Mouse (Mus musculus): ENCODE data around the gene Il12a. TPM values are rescaled to one million over a fixed set of nuclear protein-coding genes. Genes with fewer than 3 reads are reported as not detected.

Il12a gene
- polyA plus RNA-seq, 1 experiment from 2014 or later: not detected

DNA sequence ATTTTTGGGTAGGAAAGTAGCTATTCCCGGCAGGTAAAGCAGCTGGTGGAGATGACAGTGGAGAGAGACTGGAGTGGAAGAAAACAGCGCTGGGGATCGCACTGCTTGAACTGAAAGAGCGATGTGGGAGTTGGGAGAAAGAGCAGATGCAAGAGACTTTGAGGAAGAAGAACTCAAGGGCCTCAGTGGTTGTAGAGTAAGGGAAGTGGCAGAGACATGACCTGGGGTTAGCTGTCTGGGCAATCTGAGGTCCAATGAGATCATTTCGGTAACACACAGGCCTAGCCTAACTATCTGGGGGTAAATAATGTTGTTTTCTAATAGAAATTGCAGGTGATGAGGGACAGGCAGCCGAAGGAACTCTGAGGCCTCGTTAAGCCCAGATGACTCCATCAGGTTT lies 24.1 kb upstream of the Il12a start:
- Histone ChIP-seq H3K27ac (replicated peaks) (no peak overlapping the region), H3K4me2 (no peak overlapping the region)

DNA sequence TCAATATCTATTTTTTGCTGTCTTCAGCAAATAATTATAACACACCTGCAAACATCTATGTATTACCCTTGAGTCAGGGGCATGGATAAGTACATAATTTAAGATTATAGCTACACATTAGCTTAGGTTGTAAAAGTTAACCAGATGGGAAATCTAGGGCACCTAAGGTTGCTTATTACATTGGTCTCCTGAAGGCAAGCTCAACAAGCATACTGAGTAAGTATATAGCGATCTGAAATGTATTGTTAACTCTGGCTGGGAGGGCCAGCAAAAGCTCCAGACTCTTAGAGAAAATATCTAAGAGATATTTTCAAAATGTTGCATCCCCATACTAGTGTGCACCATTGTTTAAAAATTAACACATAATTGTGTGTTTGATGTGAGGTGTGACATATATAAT lies 22.6 kb upstream of the Il12a start:
- Histone ChIP-seq H3K9me3 (no peaks in the 10 kb centered on the region), H3K27me3 (replicated peaks) (no peaks in the 10 kb centered on the region), H3K4me1 (no peaks in the 10 kb centered on the region), H3K4me2 (no peak overlapping the region), H3K9ac (no peak overlapping the region), H3K36me3 (no peaks in the 10 kb centered on the region), H3K4me3 (no peak overlapping the region), H3K27ac (replicated peaks) (no peak overlapping the region)
- 91% methylated on average over 1 of the region's 1 CpGs for WGBS
- ATAC-seq (ENCODE audit: extremely low read depth, insufficient number of reproducible peaks, low FRiP score, low TSS enrichment): no peak

More for the DNA sequence above, 24.1 kb upstream of the Il12a start:
- 84% methylated on average over 7 of the region's 7 CpGs for WGBS
- H3K4me1 ChIP-seq: no peaks in the 10 kb centered on the region
- H3K4me3 ChIP-seq: no peak overlapping the region
- H3K27me3 ChIP-seq (replicated peaks): no peaks in the 10 kb centered on the region
- ATAC-seq (ENCODE audit: extremely low read depth, insufficient number of reproducible peaks, low FRiP score, low TSS enrichment): no peak
- H3K9me3 ChIP-seq: no peaks in the 10 kb centered on the region
- H3K36me3 ChIP-seq: no peaks in the 10 kb centered on the region
- no peak overlapping the region for H3K9ac ChIP-seq

DNA sequence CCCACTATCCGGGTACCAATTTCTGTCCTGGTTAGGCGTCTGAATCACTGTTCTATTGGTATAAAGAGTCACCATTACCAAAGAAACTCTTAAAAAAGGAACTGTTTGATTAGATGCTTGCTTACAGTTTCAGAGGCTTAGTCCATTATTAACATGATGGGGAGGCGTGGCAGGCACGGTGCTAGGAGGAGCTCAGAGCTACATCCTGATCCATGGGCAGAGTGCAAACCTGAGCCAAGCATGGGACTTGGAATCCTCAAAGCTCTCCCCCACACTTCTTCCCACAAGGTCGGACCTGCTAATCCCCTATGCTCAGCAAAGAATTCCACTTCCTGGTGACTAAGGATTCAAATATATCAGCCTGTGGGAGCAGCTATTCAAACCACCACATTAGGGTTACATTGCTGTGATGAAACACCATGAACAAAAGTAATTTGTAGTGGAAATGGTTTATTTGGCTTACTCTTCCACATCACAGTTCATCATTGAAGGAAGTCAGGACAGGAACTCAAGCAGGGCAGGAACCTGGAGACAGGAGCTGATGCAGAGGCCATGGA lies 20.9 kb upstream of the Il12a start:
- Histone ChIP-seq H3K27ac (replicated peaks) (no peak overlapping the region), H3K4me2 (no peak overlapping the region), H3K36me3 (no peaks in the 10 kb centered on the region), H3K9me3 (peaks cover 5% of the 10 kb centered on the region; the same call in 1 of the 2 replicates), H3K4me3 (no peak overlapping the region), H3K9ac (no peak overlapping the region), H3K4me1 (no peaks in the 10 kb centered on the region), H3K27me3 (replicated peaks) (no peaks in the 10 kb centered on the region)
- ATAC-seq (ENCODE audit: extremely low read depth, insufficient number of reproducible peaks, low FRiP score, low TSS enrichment): no peak
- WGBS: 73% methylated on average over 5 of the region's 5 CpGs

DNA sequence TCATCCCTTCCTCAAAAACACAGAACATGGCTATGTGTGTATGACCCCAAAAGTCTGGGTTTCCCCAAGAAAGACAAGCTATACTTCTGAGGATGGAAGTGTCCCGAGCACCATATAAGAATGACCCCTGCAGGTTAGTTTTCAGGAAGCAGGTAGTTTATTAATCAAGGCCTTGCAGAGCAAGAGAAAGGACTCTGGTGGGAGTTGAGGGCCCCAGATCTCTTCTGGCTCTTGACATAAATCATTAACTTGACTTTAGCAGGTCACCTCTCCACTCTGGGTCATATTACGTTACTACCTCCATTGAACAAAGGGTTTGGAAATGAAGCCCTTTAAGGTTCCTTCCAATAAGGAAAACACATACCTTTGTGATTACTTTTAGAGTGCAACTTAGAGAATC lies 15.7 kb upstream of the Il12a start:
- Histone ChIP-seq H3K9me3 (peaks cover 5% of the 10 kb centered on the region; the same call in 1 of the 2 replicates), H3K4me2 (no peak overlapping the region), H3K27ac (replicated peaks) (no peak overlapping the region), H3K36me3 (no peaks in the 10 kb centered on the region), H3K9ac (no peak overlapping the region), H3K4me1 (peaks cover 16% of the 10 kb centered on the region), H3K27me3 (replicated peaks) (no peaks in the 10 kb centered on the region), H3K4me3 (no peak overlapping the region)
- no peak for ATAC-seq (ENCODE audit: extremely low read depth, insufficient number of reproducible peaks, low FRiP score, low TSS enrichment)
- WGBS: 72% methylated on average over 2 of the region's 2 CpGs

DNA sequence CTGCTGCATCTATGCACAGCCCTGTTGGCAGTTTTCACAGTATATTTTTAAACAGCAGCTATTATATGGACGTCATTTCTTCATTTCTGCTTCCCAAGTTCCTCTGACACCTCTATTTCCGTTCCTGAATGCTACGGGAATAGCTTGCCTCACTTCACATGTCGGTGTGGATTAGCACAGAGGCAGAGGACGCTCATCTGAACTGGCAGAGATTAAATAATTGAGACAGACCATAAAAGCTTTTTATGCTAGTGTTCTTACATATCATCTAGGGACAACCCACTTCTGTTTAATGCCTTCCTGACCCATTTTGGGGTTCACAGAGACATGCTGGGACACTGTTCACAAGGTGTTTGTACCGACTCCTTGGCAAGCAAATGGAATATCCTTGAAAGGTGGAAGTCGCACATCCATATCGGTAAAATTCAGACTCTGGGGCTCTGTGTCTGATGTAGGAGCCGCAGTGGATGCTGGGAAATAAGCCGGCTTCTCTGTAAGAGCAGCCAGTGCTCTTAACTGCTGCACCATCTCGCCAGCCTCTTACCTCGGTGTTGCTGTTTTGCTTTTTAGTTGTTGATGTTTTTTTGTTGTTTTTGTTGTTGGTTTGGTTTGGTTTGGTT lies 15.1 kb upstream of the Il12a start:
- Histone ChIP-seq H3K9me3 (peaks cover 5% of the 10 kb centered on the region; the same call in 1 of the 2 replicates), H3K4me1 (peaks cover 16% of the 10 kb centered on the region), H3K4me2 (no peak overlapping the region), H3K9ac (no peak overlapping the region), H3K27me3 (replicated peaks) (no peaks in the 10 kb centered on the region), H3K36me3 (no peaks in the 10 kb centered on the region), H3K4me3 (no peak overlapping the region), H3K27ac (replicated peaks) (no peak overlapping the region)
- no peak for ATAC-seq (ENCODE audit: extremely low read depth, insufficient number of reproducible peaks, low FRiP score, low TSS enrichment)
- WGBS: 77% methylated on average over 12 of the region's 12 CpGs

DNA sequence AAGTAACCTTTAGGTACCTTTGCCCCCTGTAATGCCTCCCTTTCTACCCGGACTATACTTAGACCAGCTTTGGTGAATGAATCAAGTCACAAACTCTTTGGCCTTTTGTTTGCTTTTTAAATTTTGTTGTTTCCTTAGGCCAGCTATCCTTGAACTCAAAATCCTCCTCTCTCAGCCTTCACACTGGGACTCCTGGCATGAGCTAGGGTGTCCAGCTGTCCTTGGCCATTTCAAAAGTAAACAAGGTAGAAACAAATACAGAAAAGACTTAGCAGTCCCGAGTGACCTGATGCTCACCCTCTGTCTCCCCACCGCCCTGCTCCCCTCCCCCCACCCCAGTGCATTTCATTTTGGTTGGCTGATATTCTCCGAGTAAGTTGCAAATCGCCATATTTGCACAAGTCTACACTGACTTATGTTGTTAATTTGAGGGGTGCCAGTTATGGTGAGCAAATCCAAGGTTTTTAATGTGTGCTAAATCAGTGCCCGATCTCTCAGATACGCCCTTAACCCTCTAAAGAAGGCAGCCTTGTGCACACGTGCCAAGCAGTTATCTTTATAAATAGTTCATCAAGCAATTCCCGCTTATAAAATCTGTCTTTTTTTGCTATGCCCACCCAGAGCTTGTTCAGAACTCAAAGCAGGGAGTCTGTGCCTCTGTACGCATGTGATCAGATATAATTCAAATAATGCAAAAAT lies 14.3 kb upstream of the Il12a start:
- Histone ChIP-seq H3K4me2 (peak overlapping the region; percentile 78), H3K9me3 (peaks cover 5% of the 10 kb centered on the region; the same call in 1 of the 2 replicates), H3K4me1 (peaks cover 16% of the 10 kb centered on the region), H3K36me3 (no peaks in the 10 kb centered on the region), H3K9ac (no peak overlapping the region), H3K27ac (replicated peaks) (0 out of 2 replicates have a peak overlapping the region, but pooled peaks have one; percentile 66), H3K27me3 (replicated peaks) (no peaks in the 10 kb centered on the region), H3K4me3 (peak overlapping the region; percentile 48)
- WGBS: 63% methylated on average over 10 of the region's 10 CpGs
- no peak for ATAC-seq (ENCODE audit: extremely low read depth, insufficient number of reproducible peaks, low FRiP score, low TSS enrichment)

DNA sequence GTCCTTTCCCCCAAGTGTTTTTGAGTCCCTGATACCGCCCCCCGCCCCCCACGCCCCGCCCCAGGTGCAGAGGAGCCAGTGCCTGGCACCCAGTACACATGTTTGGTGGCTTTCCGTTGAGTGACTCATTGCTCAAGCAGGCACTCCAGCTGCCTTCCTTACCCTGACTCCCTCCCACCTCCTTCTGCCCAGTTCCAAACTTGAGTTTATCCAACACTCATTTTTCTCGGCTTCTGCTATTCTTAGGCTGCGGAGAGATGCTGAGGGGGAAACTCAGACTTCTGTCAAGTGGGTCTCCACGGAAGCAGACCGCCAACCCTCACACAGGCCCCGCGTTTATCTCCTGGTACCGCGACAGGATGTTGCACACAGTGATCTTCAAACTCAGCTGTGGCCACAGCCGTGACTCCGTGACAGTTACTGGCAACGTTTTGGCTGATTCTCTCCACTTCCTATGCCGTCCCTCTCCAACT lies 13.6 kb upstream of the Il12a start:
- Histone ChIP-seq H3K9me3 (peaks cover 5% of the 10 kb centered on the region; the same call in 1 of the 2 replicates), H3K36me3 (no peaks in the 10 kb centered on the region), H3K27ac (replicated peaks) (peak overlapping the region; percentile 66), H3K27me3 (replicated peaks) (no peaks in the 10 kb centered on the region), H3K4me2 (peak overlapping the region; percentile 78), H3K4me3 (peak overlapping the region; percentile 48), H3K9ac (peak overlapping the region; percentile 73), H3K4me1 (peaks cover 16% of the 10 kb centered on the region)
- 8% methylated on average over 17 of the region's 17 CpGs for WGBS
- ATAC-seq (ENCODE audit: extremely low read depth, insufficient number of reproducible peaks, low FRiP score, low TSS enrichment): no peak

DNA sequence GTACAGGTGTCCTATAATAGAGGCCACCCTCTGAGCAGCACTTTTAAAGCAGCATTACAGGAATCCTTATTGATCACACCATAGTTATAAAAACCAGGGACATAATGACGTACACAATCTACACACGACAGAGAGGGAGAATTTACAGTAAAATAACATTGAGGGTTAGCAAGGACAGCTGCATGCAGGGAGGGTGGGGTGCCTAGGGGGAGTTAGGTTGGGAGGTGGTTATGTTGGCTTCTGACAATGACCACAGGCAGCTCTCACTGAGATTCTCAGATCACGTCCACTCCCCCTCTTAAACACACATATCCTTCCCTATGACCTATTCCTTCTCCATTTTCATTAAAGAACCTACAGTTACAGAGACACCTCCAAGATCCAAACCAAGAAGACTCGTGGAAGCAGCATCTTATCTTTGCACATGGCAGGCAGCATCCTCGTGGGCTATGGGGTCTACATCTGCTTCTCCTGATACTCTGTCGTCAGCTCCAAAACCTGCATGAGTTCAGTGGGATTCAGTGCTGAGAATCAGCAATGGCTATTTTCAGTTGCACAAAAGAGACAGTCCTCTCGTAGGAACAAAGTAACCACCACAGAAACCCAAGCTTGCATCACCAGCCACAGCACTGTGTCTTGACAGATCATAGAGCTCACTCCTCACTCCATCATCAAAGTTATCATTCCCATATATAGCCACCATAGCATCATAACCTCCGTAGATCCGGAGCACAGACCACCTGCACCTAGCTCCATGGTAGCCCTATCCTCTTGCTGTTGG lies 11.4 kb upstream of the Il12a start:
- WGBS: 76% methylated on average over 9 of the region's 9 CpGs

DNA sequence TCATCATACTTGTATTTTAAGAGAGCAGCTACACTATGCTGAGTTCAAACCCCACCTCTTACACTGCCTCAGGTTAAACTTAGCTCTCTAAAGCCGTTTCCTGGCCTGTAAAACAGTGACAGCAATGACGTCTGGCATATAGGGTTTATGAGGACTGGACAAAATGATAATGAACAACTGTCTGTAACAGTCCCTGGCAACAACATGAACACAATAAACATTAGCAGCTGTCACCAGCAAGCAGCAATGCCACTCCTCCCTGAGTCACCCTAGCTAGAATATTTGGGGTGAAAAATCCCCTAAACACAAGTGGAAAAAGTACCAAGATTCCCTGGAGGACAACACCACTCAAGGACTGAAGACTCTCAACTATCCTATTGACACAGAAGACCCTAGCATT lies 6.9 kb upstream of the Il12a start:
- Histone ChIP-seq H3K27ac (replicated peaks) (no peak overlapping the region), H3K4me1 (no peaks in the 10 kb centered on the region), H3K9ac (no peak overlapping the region), H3K4me3 (no peak overlapping the region), H3K27me3 (replicated peaks) (no peaks in the 10 kb centered on the region), H3K4me2 (no peak overlapping the region), H3K36me3 (no peaks in the 10 kb centered on the region), H3K9me3 (no peaks in the 10 kb centered on the region)
- ATAC-seq (ENCODE audit: extremely low read depth, insufficient number of reproducible peaks, low FRiP score, low TSS enrichment): no peak
- WGBS: 26% methylated on average over 2 of the region's 2 CpGs

More for the DNA sequence above, 11.4 kb upstream of the Il12a start:
- Histone ChIP-seq H3K4me1 (peaks cover 16% of the 10 kb centered on the region), H3K9ac (no peak overlapping the region), H3K27me3 (replicated peaks) (no peaks in the 10 kb centered on the region), H3K36me3 (no peaks in the 10 kb centered on the region), H3K4me3 (no peak overlapping the region), H3K9me3 (0 out of 2 replicates have a peak, but pooled peaks cover under 1% of the 10 kb centered on the region), H3K27ac (replicated peaks) (no peak overlapping the region), H3K4me2 (no peak overlapping the region)
- no peak for ATAC-seq (ENCODE audit: extremely low read depth, insufficient number of reproducible peaks, low FRiP score, low TSS enrichment)

DNA sequence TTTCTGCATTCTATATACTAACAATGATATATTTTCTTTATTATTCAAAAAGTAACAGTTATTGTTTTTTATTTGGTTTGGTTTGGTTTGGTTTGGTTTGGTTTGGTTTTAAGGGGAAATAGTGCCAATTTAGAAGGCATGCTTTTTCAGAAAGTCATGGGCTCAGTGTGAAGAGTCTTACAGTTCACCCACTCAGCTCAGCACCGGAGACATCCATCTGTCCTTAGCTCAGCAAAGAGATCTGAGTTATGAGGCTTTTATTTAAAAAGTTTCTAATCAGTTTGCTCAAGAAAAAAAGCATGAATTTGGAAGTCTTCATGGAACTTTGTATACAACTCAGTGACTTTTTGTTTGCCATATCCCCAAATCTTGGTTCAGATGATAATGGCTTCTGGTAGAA lies 6.2 kb upstream of the Il12a start:
- no peak overlapping the region for H3K9ac ChIP-seq
- no peak for ATAC-seq (ENCODE audit: extremely low read depth, insufficient number of reproducible peaks, low FRiP score, low TSS enrichment)
- H3K9me3 ChIP-seq: no peaks in the 10 kb centered on the region
- no peaks in the 10 kb centered on the region for H3K36me3 ChIP-seq
- no peaks in the 10 kb centered on the region for H3K4me1 ChIP-seq
- H3K27ac ChIP-seq (replicated peaks): no peak overlapping the region
- H3K4me3 ChIP-seq: no peak overlapping the region
- no peaks in the 10 kb centered on the region for H3K27me3 ChIP-seq (replicated peaks)
- no peak overlapping the region for H3K4me2 ChIP-seq
- WGBS: 80% methylated on average over 1 of the region's 1 CpGs
